Mouse (Mus musculus): Measurements from ENCODE around the gene Prkag2.

Gene Prkag2

GRCm38 (mm10) chr5:24968792-24969191, 131.7 kb downstream of the Prkag2 start:
- no peak for DNase-seq (ENCODE audit: low spot score)

GRCm38 (mm10) chr5:24967898-24968535, 132.4 kb downstream of the Prkag2 start:
- no peak for DNase-seq (ENCODE audit: low spot score)

- DNase-seq (ENCODE audit: low spot score), result no peak
Measured at GRCm38 (mm10) chr5:24963776-24964175, 136.7 kb downstream of the Prkag2 start.

DNA sequence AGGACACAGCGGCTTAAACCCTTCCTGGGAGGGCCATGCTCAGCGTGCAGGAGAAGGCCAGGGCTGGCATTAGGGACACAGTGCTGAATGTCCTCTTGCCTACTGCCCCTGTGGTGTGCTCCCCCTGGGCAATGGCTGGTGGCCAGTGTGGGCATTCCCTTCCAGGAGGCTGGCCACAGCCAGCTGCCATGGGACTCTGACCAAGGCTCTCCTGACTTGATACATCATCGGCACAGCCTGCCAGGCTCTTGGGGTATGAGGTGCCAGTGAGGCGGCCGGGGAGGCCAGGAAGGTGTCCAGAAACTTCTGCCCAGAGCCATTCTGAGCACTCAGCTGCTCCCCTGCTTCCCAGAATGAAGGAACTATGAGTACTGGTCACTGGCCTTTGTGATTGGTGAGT, 139.7 kb downstream of the Prkag2 start:
- no peak for DNase-seq (ENCODE audit: low spot score)

- DNase-seq (ENCODE audit: low spot score), result no peak
Measured at GRCm38 (mm10) chr5:24959758-24960157, 140.7 kb downstream of the Prkag2 start.

DNA sequence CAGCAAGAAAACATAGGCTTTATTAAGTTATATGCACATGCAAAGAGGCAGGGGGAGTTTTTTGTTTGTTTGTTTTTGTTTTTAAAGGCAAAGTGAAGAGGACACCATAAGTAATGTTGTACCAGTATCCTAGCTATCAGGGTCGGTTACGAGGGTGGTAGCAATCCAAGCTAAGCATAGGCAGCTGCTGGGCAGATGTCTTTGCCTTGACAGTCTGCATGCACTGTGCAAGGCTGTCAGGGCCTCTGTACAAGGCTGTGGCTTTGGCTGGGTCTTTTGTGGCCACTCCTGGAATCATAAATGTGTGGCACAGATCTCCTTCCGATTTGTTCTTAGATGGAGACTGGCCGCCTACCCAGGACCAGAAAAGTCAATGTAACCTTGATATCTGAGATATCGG, 141.8 kb downstream of the Prkag2 start:
- DNase-seq (ENCODE audit: low spot score), result no peak

GRCm38 (mm10) chr5:24956891-24957290, 143.6 kb downstream of the Prkag2 start:
- DNase-seq (ENCODE audit: low spot score), result no peak

DNA sequence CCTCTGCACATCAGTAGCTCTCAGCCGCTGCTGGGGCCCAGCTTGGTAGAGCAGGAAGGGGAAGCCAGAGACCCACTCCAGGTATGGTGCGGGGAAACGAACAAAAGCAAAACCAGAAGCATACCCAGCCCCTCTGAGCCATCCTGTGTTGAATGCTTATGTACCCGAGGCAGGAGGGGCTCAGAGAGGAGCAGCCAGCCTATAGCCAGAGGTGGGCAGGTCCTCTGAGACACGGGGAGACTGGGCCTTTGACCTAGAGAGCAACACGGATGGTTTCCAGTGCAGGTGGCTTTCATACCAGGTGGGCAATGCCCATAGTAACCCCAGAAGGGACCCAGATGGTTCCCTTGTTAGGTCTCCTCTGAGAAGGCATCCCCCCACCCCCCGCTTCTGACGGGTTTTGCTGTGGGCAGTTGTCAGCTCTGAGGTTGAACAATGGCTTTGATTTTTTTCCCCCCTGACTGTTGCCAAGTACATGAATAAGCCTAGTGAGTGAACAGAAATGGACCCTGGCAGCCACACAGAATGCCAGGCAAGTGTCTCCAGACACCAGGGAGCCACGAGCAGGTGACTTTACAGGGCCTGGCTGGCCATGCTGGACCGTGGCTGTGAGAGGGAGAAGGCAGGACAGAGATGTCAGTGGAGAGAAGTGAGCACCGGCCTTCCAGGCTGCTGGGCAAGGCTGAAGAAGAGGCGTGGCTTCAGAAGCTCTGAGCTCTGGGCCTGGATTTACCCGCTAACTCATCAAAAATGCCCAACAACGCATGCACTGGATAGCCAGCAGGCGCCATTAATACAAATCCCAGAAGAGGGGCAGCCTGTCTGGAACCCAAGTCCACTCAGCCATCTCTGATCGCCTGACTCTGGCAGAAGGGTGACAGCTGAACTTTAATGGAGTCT, 147.3 kb downstream of the Prkag2 start:
- no peak for DNase-seq (ENCODE audit: low spot score)

GRCm38 (mm10) chr5:24952212-24952611, 148.2 kb downstream of the Prkag2 start:
- no peak for DNase-seq (ENCODE audit: low spot score)

DNA sequence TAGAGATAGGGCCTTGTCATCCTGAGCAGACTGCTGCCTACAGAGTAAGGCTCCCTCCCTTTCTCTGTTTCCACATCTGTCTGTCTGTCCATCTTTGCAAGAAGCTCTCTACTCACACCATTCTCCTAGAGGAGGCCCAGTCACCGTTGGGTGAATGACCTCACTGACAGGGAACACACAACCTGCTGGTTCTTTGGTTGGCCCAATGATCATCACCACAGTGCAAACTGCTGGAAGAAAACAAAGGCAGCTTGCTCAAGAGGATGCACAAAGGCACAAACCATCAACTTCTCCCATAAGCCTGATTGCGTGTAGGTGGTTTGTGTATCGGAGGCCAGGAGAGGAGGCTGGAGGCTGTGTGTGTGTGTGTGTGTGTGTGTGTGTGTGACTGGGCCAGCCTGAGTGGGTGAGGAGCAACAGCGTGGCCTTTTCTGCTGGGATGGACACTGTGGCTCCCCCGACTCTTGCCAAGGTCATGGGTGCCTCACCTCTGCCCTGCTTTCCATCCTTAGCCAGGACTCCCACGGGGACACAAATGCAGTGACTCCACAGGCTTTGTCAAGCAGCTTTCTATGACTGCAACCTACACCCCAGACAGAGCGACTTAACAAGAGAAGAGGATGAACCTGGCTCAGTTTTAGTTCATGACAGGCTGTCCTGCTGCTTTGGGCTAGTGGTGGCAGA, 149.4 kb downstream of the Prkag2 start:
- DNase-seq (ENCODE audit: low spot score), result no peak

DNA sequence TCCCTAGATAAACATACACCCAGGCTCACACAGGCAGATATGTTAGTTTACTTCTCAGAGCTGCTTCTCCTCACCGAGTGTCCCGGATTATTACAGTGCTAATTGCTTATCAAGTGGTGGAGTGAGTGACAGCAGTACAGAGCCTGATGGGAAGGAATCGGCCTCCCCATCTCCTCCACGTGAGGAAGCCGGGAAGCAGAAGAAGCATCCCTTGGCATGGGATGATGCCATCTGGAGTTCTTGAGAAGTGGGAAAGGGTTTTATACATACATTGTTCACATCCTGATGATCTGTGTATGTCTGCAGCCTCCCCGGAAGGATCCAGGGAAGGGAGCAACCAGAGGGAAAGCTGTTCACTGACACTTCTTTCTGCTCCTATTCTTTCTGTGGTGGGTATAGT, 150.4 kb downstream of the Prkag2 start:
- no peak for DNase-seq (ENCODE audit: low spot score)

DNA sequence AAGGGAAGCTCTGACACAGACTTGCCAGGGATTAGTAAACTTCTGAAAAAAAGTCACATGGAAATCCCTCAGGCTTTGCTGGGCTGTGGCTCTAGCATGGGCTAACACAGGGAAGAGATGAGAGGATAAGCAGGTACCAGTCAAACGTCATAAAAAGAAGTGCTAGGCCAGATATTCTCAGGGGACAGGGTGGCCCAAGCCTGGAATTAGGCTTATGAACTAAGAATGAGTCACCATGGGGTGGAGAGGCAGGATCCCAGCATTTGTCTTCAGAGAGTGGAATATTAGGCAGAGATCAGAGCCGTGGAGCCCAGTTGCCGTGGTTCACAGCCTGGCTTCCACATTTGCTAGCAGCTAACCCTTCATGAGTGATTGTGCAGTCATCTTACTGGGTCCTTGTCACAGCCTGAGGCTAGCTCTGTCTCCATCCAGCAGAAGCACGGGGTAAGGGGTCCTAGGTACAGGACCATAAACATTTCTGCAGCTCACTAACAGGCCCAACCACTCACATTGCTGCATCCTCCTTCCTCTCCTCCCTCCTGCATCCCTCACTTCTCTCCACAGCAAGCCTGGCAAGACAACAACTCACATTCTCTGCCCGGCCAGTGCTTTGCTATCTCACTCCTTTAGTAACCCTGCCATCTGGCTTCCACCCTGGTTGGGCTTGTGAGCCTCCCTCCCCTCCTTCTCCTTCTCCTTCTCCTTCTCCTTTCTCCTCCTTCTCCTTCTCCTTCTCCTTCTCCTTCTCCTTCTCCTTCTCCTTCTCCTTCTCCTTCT, 162.2 kb downstream of the Prkag2 start:
- no peak for DNase-seq (ENCODE audit: low spot score)

DNA sequence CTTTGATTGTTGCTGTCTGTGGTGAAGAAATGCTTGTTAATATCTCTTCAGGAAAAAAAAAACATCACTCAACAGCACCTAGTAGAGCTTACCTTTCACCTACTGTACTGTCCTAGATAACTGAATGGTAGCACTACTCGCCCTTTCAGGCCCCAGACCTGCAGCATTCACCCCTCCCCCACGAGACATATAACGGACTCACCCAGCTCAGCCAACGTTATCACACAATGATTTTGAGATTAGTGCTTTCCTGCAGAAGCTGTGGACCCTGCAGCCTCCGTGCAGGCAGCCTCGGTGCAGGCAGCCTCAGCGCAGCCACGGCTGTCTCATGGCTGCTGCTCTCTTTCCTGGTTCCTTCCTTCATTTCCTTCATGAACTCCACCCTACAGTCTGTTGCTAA, 164.0 kb downstream of the Prkag2 start:
- DNase-seq (ENCODE audit: low spot score), result no peak

DNA sequence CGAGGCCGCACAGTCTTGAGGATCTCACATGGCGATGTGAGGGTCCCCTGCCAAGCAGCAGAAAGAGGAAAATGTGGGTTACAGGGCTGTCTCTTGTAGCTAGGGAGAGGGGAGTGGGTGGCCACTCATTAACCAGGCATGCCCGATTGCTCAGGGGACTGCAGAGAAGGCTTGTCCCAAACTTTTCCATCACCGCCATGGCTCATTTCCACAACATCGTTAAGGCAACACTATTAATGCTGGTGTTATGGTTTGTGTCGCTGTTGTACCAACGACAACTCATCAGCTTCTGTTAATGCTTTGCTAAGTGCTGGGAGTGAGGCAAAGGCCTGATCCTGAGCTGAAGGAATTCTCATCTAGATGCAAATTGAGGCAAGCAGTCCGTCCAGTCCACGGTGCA, 165.0 kb downstream of the Prkag2 start:
- DNase-seq (ENCODE audit: low spot score), result no peak

DNA sequence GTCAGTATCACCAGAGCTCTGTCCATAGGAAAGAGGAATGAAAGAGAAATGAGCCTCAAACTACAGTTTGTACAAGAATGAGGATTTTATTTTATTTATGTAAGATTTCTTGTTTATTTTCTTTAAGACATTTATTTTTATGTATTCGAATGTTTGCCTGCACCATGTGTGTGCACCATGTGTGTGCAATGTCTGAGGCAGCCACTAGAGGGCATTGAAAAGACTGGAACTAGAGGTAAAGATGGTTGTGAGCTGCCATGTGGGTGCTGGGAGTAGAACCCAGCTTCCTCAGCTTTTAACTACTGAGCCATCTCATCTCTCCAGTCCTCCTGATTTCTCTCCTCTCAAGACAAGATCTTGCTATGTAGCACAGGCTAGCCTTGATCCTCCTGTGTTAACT, 166.7 kb downstream of the Prkag2 start:
- no peak for DNase-seq (ENCODE audit: low spot score)

DNA sequence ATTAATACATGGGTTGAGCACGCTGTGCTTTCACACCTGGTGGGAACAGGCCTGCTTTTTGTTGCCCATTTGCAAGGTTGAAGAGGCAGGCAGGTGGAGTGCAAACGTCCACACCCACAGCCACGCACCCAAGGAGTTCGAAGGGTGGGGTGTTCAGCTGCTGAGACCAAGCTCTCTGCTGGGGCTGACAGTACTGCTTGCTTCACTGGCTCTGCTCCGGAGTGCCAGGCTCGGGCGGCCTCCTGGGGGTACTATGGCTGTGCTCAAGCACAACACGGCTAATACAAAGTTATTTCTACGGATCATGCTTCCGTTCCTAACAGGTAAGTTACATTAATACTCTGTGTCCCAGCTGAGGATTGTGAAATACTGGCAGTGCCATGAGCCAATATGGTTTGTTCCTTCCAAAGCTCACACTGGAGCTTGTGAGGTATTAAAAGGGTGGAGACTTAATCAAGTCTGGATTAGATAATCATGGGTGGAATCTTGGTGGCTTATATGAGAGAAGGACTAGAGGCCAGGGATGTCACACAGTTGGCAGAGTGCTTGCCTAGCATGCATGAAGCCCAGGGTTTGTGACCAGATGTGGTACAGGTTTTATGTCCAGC, 168.8 kb downstream of the Prkag2 start:
- no peak for DNase-seq (ENCODE audit: low spot score)

DNA sequence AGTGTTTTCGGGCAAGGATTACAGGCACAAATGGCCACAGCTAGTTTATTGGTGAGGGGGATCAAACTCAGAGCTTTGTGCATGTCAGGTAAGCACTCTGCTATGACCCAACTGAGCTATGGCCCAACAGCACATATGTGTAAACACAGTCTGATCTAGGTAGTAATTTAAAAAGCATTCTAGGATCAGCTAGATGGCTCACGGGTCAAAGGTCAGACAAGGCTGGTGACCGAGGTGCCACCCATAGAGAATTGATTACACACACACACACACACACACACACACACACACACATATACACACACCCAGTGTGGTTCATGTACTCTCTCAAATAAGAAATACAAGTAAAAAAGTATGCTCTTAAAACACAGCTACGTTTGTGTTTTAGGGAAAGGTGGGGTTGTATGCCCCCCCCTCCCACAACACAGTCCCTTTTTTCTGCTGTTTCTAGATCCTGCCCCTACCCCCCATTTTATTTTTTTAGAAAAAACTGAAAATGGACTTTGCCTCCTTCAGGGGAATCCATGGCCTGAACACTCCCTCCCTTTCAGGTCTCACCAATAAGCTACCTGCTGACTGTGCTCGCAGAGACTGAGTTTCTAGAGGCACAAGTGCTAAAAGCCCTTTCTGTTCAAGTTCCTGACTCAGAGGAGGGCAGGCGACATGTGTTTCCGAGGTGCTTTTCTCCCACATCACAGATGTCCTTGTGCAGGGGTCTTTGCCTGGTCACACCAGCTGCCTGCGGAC, 169.4 kb downstream of the Prkag2 start:
- no peak for DNase-seq (ENCODE audit: low spot score)

GRCm38 (mm10) chr5:24928816-24929215, 171.6 kb downstream of the Prkag2 start:
- no peak for DNase-seq (ENCODE audit: low spot score)

DNA sequence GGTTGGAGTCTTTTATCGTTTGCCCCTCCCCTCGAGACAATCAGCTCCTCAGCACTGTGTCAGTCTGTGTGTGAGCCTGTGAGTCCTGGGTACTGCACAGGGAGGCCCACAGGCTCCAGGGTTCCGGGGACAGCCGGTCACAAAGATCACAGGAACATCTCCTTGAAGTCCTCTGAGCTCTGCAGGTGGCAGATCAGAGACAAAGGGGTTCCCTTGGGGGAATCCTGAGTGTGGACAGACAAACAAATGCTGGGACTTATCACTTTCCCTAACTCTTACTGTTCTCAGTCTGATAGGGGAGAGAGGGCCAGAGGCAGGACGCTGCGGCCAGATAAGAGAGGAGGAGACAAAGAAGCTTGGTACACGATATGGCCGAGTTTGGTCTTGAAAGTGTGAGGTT, 172.7 kb downstream of the Prkag2 start:
- no peak for DNase-seq (ENCODE audit: low spot score)

DNA sequence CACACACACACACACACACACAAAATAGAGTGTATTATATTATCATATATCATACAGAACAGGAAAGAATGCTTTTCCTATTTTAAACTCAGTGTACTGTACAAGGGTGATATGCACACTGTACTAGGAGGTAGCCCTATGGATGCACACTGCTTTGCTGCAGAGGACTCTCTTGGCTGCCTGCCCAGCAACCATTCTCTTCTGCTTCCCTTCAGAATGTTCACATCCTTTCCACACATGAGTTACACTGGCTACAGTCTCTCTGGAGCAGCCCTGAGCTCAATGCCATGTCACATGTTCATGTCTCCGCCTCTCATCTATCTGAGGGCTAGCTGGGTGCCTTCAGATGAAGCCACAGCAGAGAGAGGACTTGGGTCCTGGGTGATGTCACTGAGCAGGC, 181.3 kb downstream of the Prkag2 start:
- DNase-seq (ENCODE audit: low spot score), result no peak

DNA sequence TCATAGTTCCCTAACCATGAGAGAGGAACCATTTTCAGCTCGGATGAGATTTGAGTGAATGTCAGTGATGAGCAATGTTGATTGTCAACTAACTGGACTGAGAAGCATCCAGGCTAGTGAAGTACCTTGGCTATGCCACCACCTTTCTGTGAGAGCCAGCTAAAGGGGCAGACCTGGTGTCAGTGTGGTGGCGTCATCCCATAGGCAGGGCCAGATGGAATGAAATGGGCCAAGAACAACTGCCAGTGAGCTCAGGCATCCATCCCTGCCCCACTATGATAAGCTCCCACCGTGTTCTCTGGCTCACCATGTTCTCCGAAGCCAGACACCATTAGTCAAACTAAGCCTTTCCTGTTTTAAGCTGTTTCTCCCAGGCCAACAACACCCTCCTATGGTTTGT, 183.9 kb downstream of the Prkag2 start:
- DNase-seq (ENCODE audit: low spot score), result no peak

Measured in T-cell, adult 2 months (primary cell).